Mouse (Mus musculus): ENCODE measurements around the gene Fam13c. TPM values are rescaled to one million over a fixed set of nuclear protein-coding genes. Genes with fewer than 3 reads are reported as not detected.
"Not testable (repeated sequence)": the region's sequence is repeated elsewhere in the genome, so short reads cannot be mapped to it uniquely, and the experiment has no call there.

Fam13c gene
- 1 to 10 TPM; 4.3 to 6.5 (median 5.4) TPM for total RNA-seq (2022)

DNA sequence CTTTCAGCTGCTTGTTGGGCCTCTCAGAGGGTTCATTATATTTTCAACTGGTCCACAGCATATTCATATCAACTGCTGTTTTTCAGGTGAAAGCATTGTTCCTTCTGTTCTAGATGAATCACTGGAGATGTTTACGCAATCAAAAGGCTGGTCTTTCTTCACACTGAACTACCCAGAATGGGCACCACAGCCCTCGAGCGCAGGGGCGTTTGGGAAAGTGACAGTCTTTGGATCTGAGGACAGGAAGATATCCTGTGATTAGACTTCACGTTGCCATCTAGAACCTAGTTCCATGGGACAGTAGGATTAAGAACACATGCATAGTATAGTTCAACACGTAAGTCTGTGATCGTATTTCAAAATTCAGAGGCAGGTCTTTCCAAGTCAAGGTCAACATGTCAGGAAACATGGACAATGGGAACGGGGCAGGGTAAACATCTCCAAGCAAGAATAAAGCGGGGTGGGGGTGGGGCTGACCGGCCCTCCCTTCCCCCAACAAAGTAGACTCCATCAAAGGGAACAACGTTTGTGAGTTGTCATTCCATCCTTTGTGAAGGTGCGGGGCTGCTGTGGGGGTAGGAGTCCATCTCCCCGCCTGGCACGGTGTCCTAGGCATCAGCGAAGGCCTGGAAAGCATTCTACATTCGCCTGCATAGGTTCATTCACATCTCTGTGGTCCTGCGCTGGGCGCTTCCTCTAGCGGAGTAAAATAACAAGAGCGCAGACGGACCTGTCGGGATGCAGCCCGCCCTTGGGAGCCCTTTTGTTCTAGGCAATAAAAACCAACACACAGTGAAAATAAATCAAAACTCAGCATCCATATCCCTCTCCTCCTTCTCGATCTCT is at the start of gene Fam13c:
Gene Fam13c, plus strand, starts transcription at position 806 of the 846 bp plus-strand sequence.
- DNase-seq (ENCODE audit: low spot score) = peak; percentile 28

DNA sequence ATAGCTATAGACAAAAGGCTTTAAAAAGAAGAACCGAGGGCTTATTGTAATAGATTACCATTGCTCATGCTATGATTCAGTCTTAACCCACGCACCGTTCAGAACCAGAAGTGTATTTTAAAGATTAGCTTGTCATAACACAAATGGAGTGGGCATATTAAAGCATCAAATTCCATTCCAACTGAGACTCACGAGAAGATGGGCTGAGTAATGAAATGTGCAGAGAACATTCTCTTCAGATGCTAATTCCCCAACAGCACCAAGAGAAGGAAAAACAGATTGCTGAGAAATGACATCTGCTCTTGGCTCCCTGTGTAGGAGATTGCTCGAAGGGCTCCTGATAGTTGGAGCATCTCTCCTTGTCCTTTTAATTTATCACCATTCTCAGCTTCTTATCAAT is 44.4 kb upstream of the Fam13c start:
- no peak for DNase-seq (ENCODE audit: low spot score)

DNA sequence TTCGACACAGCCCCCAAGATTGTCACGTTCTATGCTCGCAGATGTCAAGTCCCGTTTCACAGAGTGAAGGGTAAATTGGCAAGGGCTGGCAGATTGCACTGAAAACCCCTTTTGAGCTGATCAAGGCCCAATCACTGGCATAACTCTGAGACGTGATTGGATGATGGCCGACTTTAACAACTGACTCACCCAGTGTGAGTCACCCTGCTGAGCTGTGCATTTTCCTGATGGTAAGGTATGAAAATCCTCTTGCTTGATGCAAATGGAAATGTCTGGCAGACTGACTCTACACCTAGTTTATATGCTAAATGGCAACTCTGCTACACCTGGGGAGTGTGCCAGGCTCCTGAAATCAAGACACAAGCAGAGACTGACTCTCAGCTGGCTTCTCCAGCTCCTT is 42.1 kb upstream of the Fam13c start:
- DNase-seq (ENCODE audit: low spot score) = no peak

DNA sequence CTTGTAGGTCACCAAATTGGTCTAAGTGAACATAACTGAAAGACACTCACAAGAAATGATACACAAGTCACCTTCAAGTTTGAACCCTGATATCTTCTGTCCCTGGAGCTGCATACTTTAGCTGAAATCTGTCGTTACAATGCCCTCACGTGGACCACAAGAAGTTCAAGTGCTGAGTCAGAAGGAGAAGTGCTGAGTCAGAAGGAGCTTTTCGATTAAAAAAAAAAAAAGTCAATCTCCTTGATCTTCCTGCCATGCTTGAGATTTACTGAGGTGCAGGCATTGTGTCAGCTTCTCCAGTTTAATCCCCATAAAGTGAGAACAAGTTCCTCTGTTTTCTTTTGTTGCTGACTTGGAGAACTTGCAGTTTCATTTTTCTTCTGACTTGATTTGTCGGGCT is 38.3 kb upstream of the Fam13c start:
- DNase-seq (ENCODE audit: low spot score) = no peak

DNA sequence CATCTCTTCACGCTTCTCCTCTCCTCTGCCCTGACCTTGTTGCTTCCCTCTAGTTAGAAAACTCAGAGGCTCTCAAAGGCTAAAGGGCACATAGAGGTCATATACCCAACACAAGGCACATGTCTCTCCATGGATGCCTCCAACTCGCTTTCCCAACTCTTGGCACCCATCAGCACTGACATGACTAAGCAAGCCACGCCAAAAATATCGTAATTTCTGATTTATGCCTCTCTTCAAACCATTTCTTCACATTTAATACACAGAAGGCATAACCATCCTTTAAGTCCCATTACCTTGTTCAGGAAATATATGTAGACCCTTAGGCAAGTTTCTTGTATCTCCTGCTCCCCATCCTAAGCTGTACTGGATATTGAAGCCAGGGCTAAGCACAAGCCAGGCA is 37.6 kb upstream of the Fam13c start:
- no peak for DNase-seq (ENCODE audit: low spot score)

DNA sequence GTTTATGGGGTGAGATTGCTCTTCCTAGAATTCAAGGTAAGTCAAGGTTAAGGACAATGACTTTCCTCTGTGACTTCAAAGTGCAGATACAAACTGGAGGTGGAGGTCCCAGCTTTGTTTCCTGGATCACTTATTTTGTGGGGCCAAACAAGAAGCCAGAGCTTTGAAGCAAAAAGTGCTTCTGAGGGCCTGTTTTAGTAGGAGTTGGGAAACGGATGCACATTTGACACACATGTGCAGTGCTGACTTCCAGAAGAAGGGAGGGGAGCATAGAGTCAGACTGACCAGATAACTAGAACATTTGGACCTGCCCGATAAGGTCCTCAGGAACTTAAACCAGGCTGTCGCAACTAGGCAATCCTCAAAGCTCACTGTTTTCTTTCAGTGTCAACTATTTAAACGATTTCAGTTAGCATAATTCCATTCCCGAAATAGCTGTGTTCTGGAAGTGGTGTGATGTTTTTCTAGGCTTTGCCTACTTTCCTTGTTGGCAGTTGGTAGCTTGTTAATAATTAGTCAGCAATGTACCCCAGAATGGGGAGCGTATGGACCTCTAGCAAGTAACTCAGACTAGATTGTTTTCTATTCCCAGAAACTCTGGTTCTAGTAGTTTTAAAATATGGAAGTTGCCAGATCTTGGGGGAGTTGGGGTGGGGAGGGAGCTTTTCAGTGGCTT is 22.3 kb upstream of the Fam13c start:
- DNase-seq (ENCODE audit: low spot score) = no peak

DNA sequence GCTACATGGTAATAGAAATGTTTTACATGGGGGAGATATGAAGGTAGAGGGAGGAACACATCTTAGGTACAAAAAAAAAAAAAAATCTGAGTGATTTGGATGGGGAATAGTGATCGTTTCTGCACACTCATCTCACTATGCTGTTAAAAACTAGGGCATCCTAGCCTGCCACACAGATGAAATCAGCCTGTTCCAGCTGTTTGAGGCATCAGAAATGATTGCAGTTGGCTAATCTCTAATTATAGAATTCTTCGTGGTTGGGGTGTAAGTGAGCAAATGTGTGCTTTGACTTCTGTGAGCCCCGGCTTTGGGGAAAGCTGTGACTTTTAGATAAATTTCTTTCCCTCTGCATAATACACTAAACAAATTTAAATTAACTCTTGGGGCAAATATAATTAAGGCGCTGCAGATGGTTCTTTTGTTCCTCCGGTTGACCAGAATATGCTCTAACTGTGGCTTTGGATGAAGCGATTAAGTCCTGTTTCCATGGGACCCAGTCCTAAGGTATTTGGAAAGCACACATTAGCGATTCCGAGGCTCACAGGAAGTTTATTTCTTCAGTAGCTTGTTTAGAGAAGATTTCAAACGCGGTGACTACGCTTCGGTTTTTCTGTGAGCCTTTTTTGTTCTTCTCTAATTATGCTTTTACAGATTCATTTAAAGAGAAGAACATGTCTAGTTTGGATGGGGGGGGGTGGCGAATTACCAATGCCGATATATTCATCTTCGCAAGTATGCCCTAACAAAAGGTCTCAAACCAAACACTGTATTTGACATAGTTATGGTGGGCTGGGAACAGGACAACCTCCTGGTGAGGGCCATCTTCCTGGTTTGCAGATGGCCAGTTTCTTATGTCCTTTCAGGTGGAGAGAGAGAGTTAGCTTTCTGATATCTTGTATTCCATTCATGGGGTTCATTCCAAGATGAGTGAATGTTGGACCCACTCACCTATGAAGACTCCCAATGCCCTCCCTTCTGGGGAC is 20.7 kb upstream of the Fam13c start:
- no peak for DNase-seq (ENCODE audit: low spot score)

DNA sequence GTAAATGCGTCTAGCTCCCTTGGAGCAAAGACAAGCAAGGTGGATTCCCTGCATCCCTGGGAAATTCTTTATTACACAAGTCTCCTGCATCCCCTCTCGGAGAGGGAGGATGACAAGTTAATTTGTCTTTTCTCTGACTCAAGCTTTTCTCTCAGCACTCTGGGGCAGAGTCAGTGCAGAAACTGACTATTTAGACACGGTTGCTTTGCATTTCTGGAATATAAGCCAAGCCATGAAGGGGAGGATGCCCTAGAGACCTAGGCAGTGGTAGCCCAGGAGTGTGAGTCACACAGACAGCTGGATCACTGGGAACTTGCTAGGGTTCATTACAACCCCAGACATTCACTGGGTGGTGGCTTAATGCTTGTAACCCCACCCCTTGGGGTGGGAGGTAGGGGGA is 13.9 kb upstream of the Fam13c start:
- peak; percentile 33 for DNase-seq (ENCODE audit: low spot score)

DNA sequence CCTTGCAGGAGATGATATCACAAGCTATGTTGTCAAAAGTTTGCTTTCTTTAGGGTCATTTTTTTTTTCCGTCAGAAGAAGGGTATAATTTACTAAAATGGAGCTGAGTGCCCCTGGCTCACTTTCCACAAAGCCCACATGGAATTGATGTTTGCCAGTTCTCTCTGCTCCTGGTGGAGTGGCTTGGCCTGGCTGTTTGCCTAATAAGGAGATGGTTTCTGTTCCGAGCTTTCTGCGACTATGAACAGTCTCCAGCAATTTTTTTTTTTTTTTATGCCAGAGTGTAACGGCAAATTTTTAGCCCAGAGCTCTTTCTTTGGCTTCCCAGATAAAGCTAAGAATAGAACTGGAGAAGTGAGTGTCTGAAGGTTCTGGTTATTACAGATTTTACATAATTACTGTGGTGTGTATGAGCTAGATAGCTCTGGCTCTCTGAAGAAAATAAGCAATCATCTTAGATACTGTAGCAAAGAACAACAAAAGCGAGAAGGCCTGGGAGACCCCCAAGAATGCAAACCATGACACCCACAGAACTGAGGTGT is 12.1 kb upstream of the Fam13c start:
- DNase-seq (ENCODE audit: low spot score) = no peak

DNA sequence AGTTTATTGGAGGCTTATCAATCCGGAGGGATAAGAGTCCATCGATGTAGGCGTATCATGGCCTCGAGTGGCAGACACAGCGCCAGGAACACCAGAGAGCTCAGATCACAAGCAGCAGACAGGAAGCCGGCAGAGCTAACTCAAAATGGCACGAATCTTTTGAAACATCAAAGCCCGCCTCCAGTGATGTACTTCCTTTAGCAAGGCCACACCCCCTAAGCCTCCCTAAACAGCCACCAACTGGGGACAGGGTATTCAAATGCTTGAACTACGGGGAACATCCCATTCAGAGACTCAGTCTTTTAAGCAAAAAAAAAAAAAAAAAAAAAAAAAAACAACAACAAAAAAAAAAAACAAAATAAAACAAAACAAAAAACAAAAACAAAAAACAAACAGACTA is 10.9 kb upstream of the Fam13c start:
- no peak for DNase-seq (ENCODE audit: low spot score)

DNA sequence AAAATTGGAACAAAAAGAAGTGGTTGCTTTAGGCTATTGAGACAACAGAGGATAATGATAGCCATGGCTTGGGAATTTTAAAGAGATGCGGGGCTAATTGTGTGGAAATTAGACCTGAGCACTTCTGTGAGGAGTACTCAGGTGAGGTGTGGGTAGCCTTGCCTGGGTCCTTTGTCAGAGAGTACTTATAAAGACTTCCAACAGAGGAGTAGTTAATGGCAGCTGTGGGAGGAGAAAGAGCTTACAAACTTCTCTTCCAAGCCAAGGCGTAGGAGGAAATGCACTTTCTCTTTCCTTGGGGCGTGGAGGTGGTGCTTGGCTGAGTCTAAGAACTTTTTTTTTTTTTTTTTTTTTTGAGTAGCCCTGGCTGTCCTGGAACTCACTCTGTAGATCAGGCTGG is 6.9 kb upstream of the Fam13c start:
- no peak for DNase-seq (ENCODE audit: low spot score)

DNA sequence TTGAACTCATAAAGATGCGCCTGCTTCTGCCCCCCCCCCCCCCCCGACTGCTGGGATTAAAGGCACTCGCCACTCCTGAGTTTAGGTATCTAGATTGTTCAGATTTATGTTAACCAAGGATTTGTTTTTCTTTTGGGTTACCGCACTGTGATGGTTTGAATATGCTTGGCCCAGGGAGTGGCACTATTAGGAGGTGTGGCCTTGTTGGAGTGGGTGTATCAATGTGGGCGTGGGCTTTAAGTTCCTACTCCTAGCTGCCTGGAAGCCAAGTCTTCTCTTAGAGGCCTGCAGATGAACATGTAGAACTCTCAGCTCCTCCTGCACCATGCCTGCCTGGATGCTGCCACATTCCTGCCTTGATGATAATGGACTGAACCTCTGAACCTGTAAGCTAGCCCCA is 6.5 kb upstream of the Fam13c start:
- DNase-seq (ENCODE audit: low spot score) = not testable (repeated sequence)

DNA sequence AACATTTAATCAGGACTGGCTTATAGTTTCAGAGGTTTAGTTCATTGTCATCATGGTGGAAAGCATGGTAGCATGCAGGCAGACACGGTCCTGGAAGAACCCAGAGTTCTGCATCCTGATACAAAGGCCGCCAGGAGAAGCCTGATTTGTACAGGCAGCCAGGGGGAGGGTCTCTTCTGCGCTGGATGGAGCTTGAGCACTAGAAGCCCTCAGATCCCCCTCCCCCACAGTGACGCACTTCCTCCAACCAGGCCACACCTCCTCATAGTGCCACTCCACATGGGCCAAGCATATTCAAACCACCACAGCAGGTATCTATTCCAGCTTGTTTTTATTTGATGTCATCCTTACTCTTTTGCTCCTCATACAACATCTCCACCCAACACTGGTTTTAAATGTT is 3.6 kb upstream of the Fam13c start:
- no peak for DNase-seq (ENCODE audit: low spot score)

DNA sequence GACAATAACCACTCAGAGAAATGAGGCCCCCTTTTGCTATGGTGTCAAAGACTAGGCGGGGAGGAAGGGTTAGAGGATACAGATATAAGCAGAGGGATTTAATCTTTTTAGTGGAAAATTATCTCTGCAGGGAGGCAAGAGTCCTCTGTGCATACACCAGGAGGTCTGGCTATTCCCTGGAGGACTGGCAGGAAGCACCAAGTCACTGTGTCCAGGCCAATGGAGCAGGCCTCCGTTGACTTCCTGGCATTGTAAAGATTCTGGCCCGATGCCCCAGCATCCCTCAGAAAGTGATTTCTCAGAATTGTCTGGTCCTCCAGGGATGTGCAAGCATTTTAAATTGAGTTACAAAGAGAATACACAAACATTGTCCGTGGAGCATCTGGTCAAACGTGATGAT is 3.0 kb upstream of the Fam13c start:
- peak; percentile 88 for DNase-seq (ENCODE audit: low spot score)

DNA sequence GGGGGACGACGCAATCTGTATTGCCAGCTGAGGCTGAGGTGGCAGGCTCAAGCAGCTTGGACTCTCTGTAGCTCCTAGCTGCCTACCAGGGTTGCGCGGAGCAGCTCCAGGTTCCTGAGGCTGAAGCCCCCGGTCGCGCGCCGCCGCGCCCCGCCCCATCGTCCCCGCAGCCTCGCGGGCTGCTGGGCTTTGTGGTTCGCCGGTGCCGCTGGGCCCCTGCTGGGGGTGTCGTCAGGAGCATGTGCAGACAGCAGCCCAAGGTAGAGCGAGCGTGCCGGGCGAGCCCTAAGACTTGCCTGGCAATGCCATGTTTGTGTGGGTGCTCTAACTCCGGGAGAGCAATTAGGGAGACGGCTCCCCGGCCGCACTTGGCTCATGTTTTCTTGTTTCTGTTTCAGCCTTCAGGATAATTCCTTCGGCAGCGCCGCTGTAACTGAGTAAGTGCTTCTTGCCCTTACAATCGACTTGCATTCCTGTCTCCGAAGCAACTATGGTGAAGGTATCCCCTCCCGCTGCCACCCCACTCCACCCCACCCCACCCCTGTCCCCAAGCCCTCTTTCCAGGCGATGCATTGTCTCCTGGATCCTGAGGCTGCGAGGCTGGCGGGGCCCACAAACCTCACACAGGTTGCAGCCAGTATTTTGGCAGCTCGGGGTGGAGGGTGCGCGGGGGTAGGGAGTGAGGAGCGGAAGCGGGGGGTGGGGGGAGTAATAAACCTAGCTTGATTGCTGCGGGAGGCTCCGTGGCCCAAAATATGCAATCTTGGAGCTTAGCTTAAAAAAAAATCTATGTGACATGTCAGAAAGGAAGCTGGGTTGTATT is 569 bp downstream of the Fam13c start:
- DNase-seq (ENCODE audit: low spot score) = peak; percentile 42

DNA sequence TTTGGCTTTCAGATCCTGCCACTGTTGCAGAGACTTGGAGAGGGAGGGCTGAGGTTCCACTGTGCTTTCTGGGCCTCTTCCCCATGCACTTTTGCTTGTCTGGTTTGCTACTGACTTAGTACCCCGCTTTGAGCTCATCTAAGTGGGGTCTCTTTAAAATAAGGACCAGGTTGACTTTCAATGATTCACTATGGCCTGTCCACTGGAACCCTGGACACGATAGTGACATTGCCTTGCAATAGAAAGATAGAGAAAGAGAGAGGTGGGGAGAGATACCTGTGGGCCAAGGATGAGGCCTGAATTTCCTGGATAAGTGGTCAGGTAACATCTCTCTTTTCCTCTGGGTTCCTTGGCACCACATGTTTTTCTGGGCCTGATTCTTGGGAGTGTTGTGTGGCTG is 1.9 kb downstream of the Fam13c start:
- no peak for DNase-seq (ENCODE audit: low spot score)

DNA sequence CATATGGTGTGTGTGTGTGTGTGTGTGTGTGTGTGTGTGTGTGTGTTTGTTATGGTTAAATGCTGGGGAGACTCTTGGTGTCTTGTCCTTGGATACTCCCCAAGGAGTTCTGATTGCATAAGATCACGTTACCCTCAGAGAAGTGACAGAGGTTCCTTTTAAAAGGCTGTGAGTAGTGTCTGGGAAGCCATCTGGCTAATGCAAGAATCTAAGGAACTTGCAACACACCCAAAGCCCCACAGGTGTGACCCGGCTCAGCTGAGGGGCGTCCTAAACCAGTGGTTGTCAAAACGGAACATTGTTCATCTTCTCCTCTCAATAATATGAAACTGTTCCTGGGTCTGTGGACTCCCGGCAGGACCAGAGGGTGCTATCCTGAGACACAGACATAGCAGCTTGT is 2.3 kb downstream of the Fam13c start:
- no peak for DNase-seq (ENCODE audit: low spot score)

DNA sequence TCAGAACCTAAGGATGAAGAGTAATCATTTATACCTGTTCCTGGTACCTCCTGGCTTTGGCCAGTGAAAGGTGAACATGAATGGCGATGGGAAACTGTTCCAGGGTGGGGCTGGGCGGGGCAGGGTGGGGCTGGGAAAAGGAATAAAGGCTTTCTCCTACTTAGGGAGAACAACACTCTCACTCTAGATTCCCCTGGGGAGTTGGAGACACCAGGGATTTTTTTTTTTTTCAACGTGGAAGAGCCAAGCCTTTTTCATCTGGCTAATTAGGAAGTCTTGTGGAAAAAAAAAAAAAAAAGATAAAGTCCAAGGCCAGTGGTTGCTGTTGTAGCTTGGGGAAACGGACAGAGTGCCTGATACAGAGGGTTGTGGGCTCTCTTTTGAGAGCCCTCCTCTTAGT is 7.5 kb downstream of the Fam13c start:
- no peak for DNase-seq (ENCODE audit: low spot score)

DNA sequence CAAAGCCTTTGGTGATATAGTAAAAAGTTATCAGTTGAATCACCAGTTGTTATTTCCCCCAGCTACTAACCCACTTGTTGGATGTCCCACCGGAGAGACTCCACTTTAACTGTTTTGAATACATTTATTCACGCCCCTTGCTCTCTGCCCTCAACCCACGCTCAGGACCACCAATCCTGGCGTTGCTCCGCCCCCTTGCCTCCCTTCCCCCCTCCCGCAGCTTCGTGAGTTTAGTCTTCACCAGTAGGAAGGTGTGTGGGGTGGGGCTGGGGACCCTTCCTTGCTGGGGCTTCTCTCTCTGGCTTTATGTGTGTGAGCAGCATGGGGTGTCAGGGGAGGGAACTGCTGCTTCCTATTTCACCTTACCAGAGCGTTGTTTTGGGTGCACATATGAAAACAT is 8.9 kb downstream of the Fam13c start:
- DNase-seq (ENCODE audit: low spot score) = no peak

DNA sequence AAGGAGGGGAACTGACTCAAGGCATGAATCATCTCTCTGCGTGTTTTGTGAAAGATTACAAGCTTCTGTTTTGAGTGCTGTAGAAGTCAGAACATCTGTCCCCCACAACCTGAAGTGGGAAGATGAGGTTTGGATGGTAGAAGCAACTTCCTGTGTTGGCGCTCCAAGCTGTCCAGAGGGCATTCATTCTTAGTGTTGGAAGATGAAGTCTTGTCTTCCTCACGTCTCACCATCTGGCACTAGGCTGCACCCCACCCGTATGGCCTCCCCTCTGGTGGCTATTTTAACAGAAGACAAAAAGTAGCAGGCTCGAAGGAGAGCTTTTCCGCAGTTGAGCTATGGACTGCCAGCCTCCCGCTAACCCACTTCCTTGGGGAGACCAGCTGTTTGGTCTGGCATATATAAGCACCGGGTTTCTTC is 15.6 kb downstream of the Fam13c start:
- DNase-seq (ENCODE audit: low spot score) = no peak

Data from heart, adult 8-10 months (tissue).